ENCODE assay signal across 15 mouse cellular contexts in the genomic region with DNA sequence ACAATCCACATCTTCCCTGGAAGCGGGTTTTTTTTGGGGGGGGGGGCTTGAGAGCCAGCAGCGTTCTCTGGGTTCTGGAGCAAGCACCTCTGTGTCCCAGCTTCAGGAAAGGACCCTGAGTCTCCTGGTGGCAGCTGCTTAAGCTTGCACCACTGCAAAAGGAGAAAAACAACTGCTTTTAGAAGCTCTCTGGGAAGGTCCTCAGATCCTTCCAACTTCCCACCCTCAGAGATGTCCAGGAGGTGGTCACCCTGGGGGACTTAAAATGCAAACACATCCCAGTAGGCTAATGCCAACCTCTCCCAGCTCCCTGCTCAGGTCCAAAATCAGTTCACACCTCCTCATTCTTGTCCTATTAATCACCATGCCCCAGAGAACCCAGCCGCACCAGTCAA.
A peak's percentile ranks its signal among the peaks of the same experiment; 100 is the strongest.
DNase-seq lines count a peak whose midpoint lies in the region; ATAC-seq lines count a peak whose summit lies in the region.
"Had no signal": no experiment of that assay in that cellular context is flagged by ENCODE, and none has a peak within 500 bp of the region (broad histone marks: within the 10 kb centered on the region; RNA-seq: fewer than 3 reads in every experiment).

No protein-coding gene starts in this region.

- WGBS in kidney, embryonic 14.5 days = 7% methylated on average over 3 of the region's 3 CpGs
- WGBS in embryonic facial prominence, embryonic 12.5 days = 21% methylated on average over 3 of the region's 3 CpGs
- 7% methylated on average over 3 of the region's 3 CpGs for WGBS in limb, embryonic 12.5 days

- H3K36me3 ChIP-seq in kidney, embryonic 14.5 days (ENCODE audit: control insufficient read depth, insufficient read depth, low read length) = no peaks in the 10 kb centered on the region
- H3K36me3 ChIP-seq in embryonic facial prominence, embryonic 12.5 days = no peaks in the 10 kb centered on the region
- H3K36me3 ChIP-seq in limb, embryonic 12.5 days = no peaks in the 10 kb centered on the region

- H3K4me2 ChIP-seq in kidney, embryonic 14.5 days (replicated peaks; ENCODE audit: low read depth, low read length) = peak overlapping the region; percentile 21; the same call in 1 of the 2 replicates
- H3K4me2 ChIP-seq in embryonic facial prominence, embryonic 12.5 days (replicated peaks) = peak overlapping the region; percentile 2; the same call in 1 of the 2 replicates
- H3K4me2 ChIP-seq in limb, embryonic 12.5 days = peak overlapping the region; percentile 38

- peaks cover 10% of the 10 kb centered on the region; the same call in 1 of the 2 replicates for H3K4me1 ChIP-seq in kidney, embryonic 14.5 days (ENCODE audit: control insufficient read depth, insufficient read depth, low read length)
- peaks cover 16% of the 10 kb centered on the region for H3K4me1 ChIP-seq in embryonic facial prominence, embryonic 12.5 days
- H3K4me1 ChIP-seq in limb, embryonic 12.5 days (replicated peaks) = peaks cover 16% of the 10 kb centered on the region

- ATAC-seq in kidney, embryonic 14.5 days (ENCODE audit: low FRiP score, low TSS enrichment) = 0 out of 2 replicates have a peak, but pooled peaks have one; percentile 49
- ATAC-seq in embryonic facial prominence, embryonic 12.5 days (ENCODE audit: insufficient number of reproducible peaks, insufficient read depth, low FRiP score, low TSS enrichment) = no peak
- no peak for ATAC-seq in limb, embryonic 12.5 days (ENCODE audit: insufficient number of reproducible peaks, insufficient read depth, low FRiP score, low TSS enrichment, low read depth)

- H3K27me3 ChIP-seq in kidney, embryonic 14.5 days (ENCODE audit: control insufficient read depth, insufficient read depth, low read length) = peaks cover 3% of the 10 kb centered on the region; the same call in 1 of the 2 replicates
- H3K27me3 ChIP-seq in embryonic facial prominence, embryonic 12.5 days = no peaks in the 10 kb centered on the region
- peaks cover 8% of the 10 kb centered on the region; the same call in 1 of the 2 replicates for H3K27me3 ChIP-seq in limb, embryonic 12.5 days

- H3K27ac ChIP-seq in kidney, embryonic 14.5 days (ENCODE audit: low read depth, low read length) = no peak overlapping the region
- peak overlapping the region; percentile 76 for H3K27ac ChIP-seq in embryonic facial prominence, embryonic 12.5 days
- H3K27ac ChIP-seq in limb, embryonic 12.5 days = no peak overlapping the region

- intact Hi-C loops in gastrocnemius, postnatal 14 days (cut with DNase I; ENCODE audit: low total_unique reads) = no loop called here
- intact Hi-C loops in left cerebral cortex, postnatal 10 days (cut with DNase I) = loop anchor here (10.0 kb wide), 1 partner anchor 1015 kb away; no protein-coding TSS in a partner anchor

- DNase-seq in kidney, postnatal 36 days = no peak
- peak; percentile 14 for DNase-seq in Muller cell, postnatal 12 days (ENCODE audit: inconsistent ontology term)
- DNase-seq in gastrocnemius, postnatal 14 days = no peak
- no peak for DNase-seq in left cerebral cortex, postnatal 10 days (ENCODE audit: extremely low spot score in 1 of 2, low spot score in 2 of 2)
- no peak for DNase-seq in layer of hippocampus, adult 11-12 months (ENCODE audit: low spot score)
- DNase-seq: cerebellum, postnatal 14 days; heart, postnatal 4 days; kidney, adult 18-20 months; left cerebral cortex, postnatal 4 days; lung, adult 18-20 months; right cerebral cortex, postnatal 4 days; thymus, postnatal 14 days had no signal

- no peak overlapping the region for H3K9ac ChIP-seq in kidney, embryonic 14.5 days (ENCODE audit: low read depth, low read length)
- 0 out of 2 replicates have a peak overlapping the region, but pooled peaks have one; percentile 4 for H3K9ac ChIP-seq in embryonic facial prominence, embryonic 12.5 days
- no peak overlapping the region for H3K9ac ChIP-seq in limb, embryonic 12.5 days (replicated peaks)

- H3K4me3 ChIP-seq in kidney, embryonic 14.5 days (ENCODE audit: low read length) = no peak overlapping the region
- H3K4me3 ChIP-seq in embryonic facial prominence, embryonic 12.5 days = no peak overlapping the region
- no peak overlapping the region for H3K4me3 ChIP-seq in limb, embryonic 12.5 days (replicated peaks)

- H3K9me3 ChIP-seq in kidney, embryonic 14.5 days (ENCODE audit: control insufficient read depth, low read length) = no peaks in the 10 kb centered on the region
- H3K9me3 ChIP-seq in embryonic facial prominence, embryonic 12.5 days = no peaks in the 10 kb centered on the region
- no peaks in the 10 kb centered on the region for H3K9me3 ChIP-seq in limb, embryonic 12.5 days
